Mouse (Mus musculus): Measurements from ENCODE around the gene Eef2. TPM values are rescaled to one million over a fixed set of nuclear protein-coding genes. Genes with fewer than 3 reads are reported as not detected.
"Not testable (repeated sequence)": the region's sequence is repeated elsewhere in the genome, so short reads cannot be mapped to it uniquely, and the experiment has no call there.

Gene Eef2
- total and polyA plus RNA-seq, 2 experiments from 2014 or later: 485 to 2,175 TPM

- Histone ChIP-seq H3K27me3 (ENCODE audit: insufficient read depth, low read length) (no peaks in the 10 kb centered on the region), H3K27ac (ENCODE audit: low read depth, low read length) (no peak overlapping the region), H3K4me3 (ENCODE audit: low read depth, low read length) (no peak overlapping the region), H3K4me2 (ENCODE audit: low read depth) (no peak overlapping the region), H3K4me1 (ENCODE audit: insufficient read depth) (peaks cover 9% of the 10 kb centered on the region), H3K9me3 (ENCODE audit: low read length) (no peaks in the 10 kb centered on the region), H3K9ac (no peak overlapping the region), H3K36me3 (ENCODE audit: insufficient read depth) (peaks cover 58% of the 10 kb centered on the region)
- peak; percentile 32; the same call in 1 of the 2 replicates for TF ChIP-seq CTCF (IDR thresholded peaks at IDR 0.05; ENCODE audit: low read depth)
- ATAC-seq (no peak), DNase-seq (no peak)
- 90% methylated on average over 32 of the region's 32 CpGs for WGBS
Observed at GRCm38 (mm10) chr10:81179451-81180342, 3.3 kb downstream of the Eef2 start.

GRCm38 (mm10) chr10:81180946-81181345 lies 4.5 kb downstream of the Eef2 start:
- ATAC-seq (no peak), DNase-seq (no peak)
- H3K9me3 ChIP-seq (ENCODE audit: low read length): no peaks in the 10 kb centered on the region
- peaks cover 68% of the 10 kb centered on the region for H3K36me3 ChIP-seq (ENCODE audit: insufficient read depth)
- peaks cover 5% of the 10 kb centered on the region for H3K4me1 ChIP-seq (ENCODE audit: insufficient read depth)
- no peak overlapping the region for H3K4me3 ChIP-seq (ENCODE audit: low read depth, low read length)
- no peak for TF ChIP-seq CTCF (IDR thresholded peaks at IDR 0.05; ENCODE audit: low read depth)
- no peaks in the 10 kb centered on the region for H3K27me3 ChIP-seq (ENCODE audit: insufficient read depth, low read length)
- no peak overlapping the region for H3K4me2 ChIP-seq (ENCODE audit: low read depth)
- 90% methylated on average over 13 of the region's 13 CpGs for WGBS
- no peak overlapping the region for H3K27ac ChIP-seq (ENCODE audit: low read depth, low read length)
- no peak overlapping the region for H3K9ac ChIP-seq

GRCm38 (mm10) chr10:81181860-81182259 lies 5.4 kb downstream of the Eef2 start:
- not testable (repeated sequence) for H3K27ac ChIP-seq (ENCODE audit: low read depth, low read length); H3K4me1 ChIP-seq (ENCODE audit: insufficient read depth)
- peaks cover 71% of the 10 kb centered on the region for H3K36me3 ChIP-seq (ENCODE audit: insufficient read depth)

GRCm38 (mm10) chr10:81182336-81183333 lies 6.2 kb downstream of the Eef2 start, which contains the start of gene Dapk3:
TSS of gene Dapk3 (plus strand) at chr10:81183005.
- Histone ChIP-seq H3K27me3 (ENCODE audit: insufficient read depth, low read length) (no peaks in the 10 kb centered on the region), H3K27ac (ENCODE audit: low read depth, low read length) (peak within 1 kb of the TSS; percentile 91), H3K4me1 (ENCODE audit: insufficient read depth) (peaks cover 5% of the 10 kb centered on the region), H3K4me2 (ENCODE audit: low read depth) (peak within 1 kb of the TSS; percentile 58), H3K9ac (peak within 1 kb of the TSS; percentile 64), H3K36me3 (ENCODE audit: insufficient read depth) (peaks cover 75% of the 10 kb centered on the region), H3K4me3 (ENCODE audit: low read depth, low read length) (peak within 1 kb of the TSS; percentile 58), H3K9me3 (ENCODE audit: low read length) (no peaks in the 10 kb centered on the region)
- peak; percentile 93 for ATAC-seq
- peak; percentile 99 for DNase-seq
- peak; percentile 6; the same call in 1 of the 2 replicates for TF ChIP-seq CTCF (IDR thresholded peaks at IDR 0.05; ENCODE audit: low read depth)
- 5% methylated on average over 53 of the region's 53 CpGs for WGBS

More at GRCm38 (mm10) chr10:81181860-81182259, 5.4 kb downstream of the Eef2 start:
- not testable (repeated sequence) for ATAC-seq; H3K27me3 ChIP-seq (ENCODE audit: insufficient read depth, low read length); DNase-seq; H3K4me2 ChIP-seq (ENCODE audit: low read depth); H3K9ac ChIP-seq; H3K9me3 ChIP-seq (ENCODE audit: low read length); H3K4me3 ChIP-seq (ENCODE audit: low read depth, low read length)
- 72% methylated on average over 12 of the region's 12 CpGs for WGBS

- Histone ChIP-seq H3K36me3 (ENCODE audit: insufficient read depth) (peaks cover 63% of the 10 kb centered on the region), H3K27me3 (ENCODE audit: insufficient read depth, low read length) (no peaks in the 10 kb centered on the region), H3K27ac (ENCODE audit: low read depth, low read length) (peak within 1 kb of the TSS; percentile 91), H3K4me3 (ENCODE audit: low read depth, low read length) (peak within 1 kb of the TSS; percentile 58), H3K4me1 (ENCODE audit: insufficient read depth) (peaks cover 5% of the 10 kb centered on the region), H3K4me2 (ENCODE audit: low read depth) (peak within 1 kb of the TSS; percentile 58), H3K9ac (peak within 1 kb of the TSS; percentile 64), H3K9me3 (ENCODE audit: low read length) (no peaks in the 10 kb centered on the region)
- ATAC-seq (no peak), DNase-seq (no peak)
- 92% methylated on average over 5 of the region's 5 CpGs for WGBS
- no peak for TF ChIP-seq CTCF (IDR thresholded peaks at IDR 0.05; ENCODE audit: low read depth)
Observed at GRCm38 (mm10) chr10:81183805-81184204, 7.4 kb downstream of the Eef2 start, which contains the start of gene 4930442H23Rik. TSS of gene 4930442H23Rik (minus strand) at chr10:81183849.

- peaks cover 53% of the 10 kb centered on the region for H3K36me3 ChIP-seq (ENCODE audit: insufficient read depth)
- no peak overlapping the region for H3K4me2 ChIP-seq (ENCODE audit: low read depth)
- no peaks in the 10 kb centered on the region for H3K9me3 ChIP-seq (ENCODE audit: low read length)
- no peak overlapping the region for H3K4me3 ChIP-seq (ENCODE audit: low read depth, low read length)
- WGBS: 53% methylated on average over 4 of the region's 4 CpGs
- no peaks in the 10 kb centered on the region for H3K27me3 ChIP-seq (ENCODE audit: insufficient read depth, low read length)
- ATAC-seq (no peak), DNase-seq (no peak)
- H3K9ac ChIP-seq: no peak overlapping the region
- H3K27ac ChIP-seq (ENCODE audit: low read depth, low read length): no peak overlapping the region
- TF ChIP-seq CTCF (IDR thresholded peaks at IDR 0.05; ENCODE audit: low read depth): no peak
- H3K4me1 ChIP-seq (ENCODE audit: insufficient read depth): peaks cover 5% of the 10 kb centered on the region
Observed at GRCm38 (mm10) chr10:81184765-81185164, 8.3 kb downstream of the Eef2 start.
